ENCODE assay signal across 9 mouse cellular contexts in genomic region chr8:60466686-60467335, GRCm38 (mm10). TPM values are rescaled to one million over a fixed set of nuclear protein-coding genes. Genes with fewer than 3 reads are reported as not detected.
A peak's percentile ranks its signal among the peaks of the same experiment; 100 is the strongest.
DNase-seq lines count a peak whose midpoint lies in the region; ATAC-seq and TF ChIP-seq lines count a peak whose summit lies in the region.
"Had no signal": no experiment of that assay in that cellular context is flagged by ENCODE, and none has a peak within 500 bp of the region (broad histone marks: within the 10 kb centered on the region; RNA-seq: fewer than 3 reads in every experiment).

No protein-coding gene starts in this region.

- no peak for TF ChIP-seq POLR2A in CH12.LX (IDR thresholded peaks at IDR 0.05; ENCODE audit: low read depth, low read length)

- H3K4me2 ChIP-seq in CH12.LX (ENCODE audit: insufficient read depth, low read depth, poor library complexity, severe bottlenecking): no peak overlapping the region
- no peak overlapping the region for H3K4me2 ChIP-seq in lung, postnatal 0 days (replicated peaks; ENCODE audit: low read depth, low read length)
- H3K4me2 ChIP-seq: heart, embryonic 13.5 days had no signal

- no peaks in the 10 kb centered on the region for H3K79me2 ChIP-seq in CH12.LX (replicated peaks; ENCODE audit: control insufficient read depth, extremely low read depth, insufficient read depth, poor library complexity, severe bottlenecking)

- H3K9me3 ChIP-seq in CH12.LX (replicated peaks; ENCODE audit: low read length): no peaks in the 10 kb centered on the region
- no peaks in the 10 kb centered on the region for H3K9me3 ChIP-seq in lung, postnatal 0 days (ENCODE audit: low read length)
- H3K9me3 ChIP-seq: heart, embryonic 13.5 days had no signal

- peak; percentile 68 for DNase-seq in CH12.LX (ENCODE audit: extremely low read depth)
- peak; percentile 50 to 56 for DNase-seq in adrenal gland, adult 18-20 months (ENCODE audit: low spot score in 2 of 2)
- peak; percentile 85 for DNase-seq in embryo, embryonic 10.5 days (ENCODE audit: low spot score)
- DNase-seq in heart, postnatal 14 days: peak; percentile 54 to 74
- DNase-seq in layer of hippocampus, adult 11-12 months (ENCODE audit: low spot score): peak; percentile 80
- peak; percentile 62 for DNase-seq in lung, postnatal 0 days (ENCODE audit: low spot score)
- peak; percentile 72 for DNase-seq in retina, postnatal 1 day

- intact Hi-C loops in heart, postnatal 14 days (cut with DNase I): loop anchor here (5.0 to 10.0 kb wide), 3 partner anchors 1085 to 1900 kb away; no protein-coding TSS in a partner anchor

- TF ChIP-seq RAD21 in CH12.LX (IDR thresholded peaks at IDR 0.05; ENCODE audit: low read depth, low read length): peak; percentile 93

- H3K4me1 ChIP-seq in CH12.LX (ENCODE audit: control insufficient read depth in 1 of 2, insufficient read depth in 2 of 2): no peaks in the 10 kb centered on the region
- H3K4me1 ChIP-seq in lung, postnatal 0 days (ENCODE audit: insufficient read depth, low read depth, low read length): no peaks in the 10 kb centered on the region
- H3K4me1 ChIP-seq: heart, embryonic 13.5 days had no signal

- dilution Hi-C loops in CH12.LX (cut with MboI; ENCODE audit: extremely low pct_ligation_motif_present, extremely low pct_unique_long_range_greater_than_20kb, low sequenced_read_pairs): no loop called here

- no peaks in the 10 kb centered on the region for H3K36me3 ChIP-seq in CH12.LX (replicated peaks in 1 of 2; ENCODE audit: control insufficient read depth in 1 of 2, insufficient read depth in 1 of 2, low read length in 1 of 2)
- H3K36me3 ChIP-seq in lung, postnatal 0 days (ENCODE audit: insufficient read depth, low read length): no peaks in the 10 kb centered on the region
- H3K36me3 ChIP-seq: heart, embryonic 13.5 days had no signal

- no peak overlapping the region for H3K27ac ChIP-seq in CH12.LX (ENCODE audit: insufficient read depth, low read depth)
- no peak overlapping the region for H3K27ac ChIP-seq in lung, postnatal 0 days (ENCODE audit: low read length)
- H3K27ac ChIP-seq: heart, embryonic 13.5 days had no signal

- ATAC-seq in lung, postnatal 0 days: no peak
- ATAC-seq in inflammation-experienced regulatory T-cells, adult 6 months: no peak

- H3K9ac ChIP-seq in CH12.LX (ENCODE audit: insufficient read depth, low read depth): no peak overlapping the region
- H3K9ac ChIP-seq in lung, postnatal 0 days (replicated peaks; ENCODE audit: low read depth): no peak overlapping the region
- H3K9ac ChIP-seq: heart, embryonic 13.5 days had no signal

- H3K27me3 ChIP-seq in CH12.LX (replicated peaks): no peaks in the 10 kb centered on the region
- no peaks in the 10 kb centered on the region for H3K27me3 ChIP-seq in lung, postnatal 0 days (replicated peaks; ENCODE audit: insufficient read depth, low read length)
- H3K27me3 ChIP-seq: heart, embryonic 13.5 days had no signal

- no peak overlapping the region for H3K4me3 ChIP-seq in CH12.LX (replicated peaks in 1 of 3; ENCODE audit: low read depth in 2 of 3, low read length in 2 of 3, poor library complexity in 1 of 3)
- no peak overlapping the region for H3K4me3 ChIP-seq in lung, postnatal 0 days (ENCODE audit: low read depth, low read length)
- H3K4me3 ChIP-seq: heart, embryonic 13.5 days had no signal

- in situ Hi-C loops in CH12.LX (cut with MboI; ENCODE audit: low pct_ligation_motif_present, low pct_unique_long_range_greater_than_20kb, low sequenced_read_pairs): no loop called here

- TF ChIP-seq CTCF in CH12.LX (conservative IDR thresholded peaks at IDR 0.05 in 1 of 2, IDR thresholded peaks at IDR 0.05 in 1 of 2; ENCODE audit: low read depth in 2 of 2, low read length in 2 of 2): peak; percentile 77 to 87
- TF ChIP-seq CTCF in lung, postnatal 0 days (IDR thresholded peaks at IDR 0.05): peak; percentile 85

- no peak for TF ChIP-seq EP300 in CH12.LX (IDR thresholded peaks at IDR 0.05; ENCODE audit: low read length)
- no peak for TF ChIP-seq EP300 in lung, postnatal 0 days (IDR thresholded peaks at IDR 0.05)

- WGBS in lung, postnatal 0 days: 38% methylated on average over 15 of the region's 15 CpGs

TF ChIP-seq in CH12.LX, 34 proteins besides CTCF, POLR2A, EP300 and RAD21:
- TF ChIP-seq ZC3H11A (IDR thresholded peaks at IDR 0.05; ENCODE audit: low read depth, low read length) (peak; percentile 17; the same call in 1 of the 2 replicates), USF1 (IDR thresholded peaks at IDR 0.05; ENCODE audit: low read depth, low read length) (no peak), KAT2A (IDR thresholded peaks at IDR 0.05; ENCODE audit: insufficient replicate concordance, low read length) (no peak), SIN3A (IDR thresholded peaks at IDR 0.05; ENCODE audit: low read length) (no peak), CHD2 (IDR thresholded peaks at IDR 0.05; ENCODE audit: low read length) (no peak), ZMIZ1 (IDR thresholded peaks at IDR 0.05; ENCODE audit: low read depth, low read length) (no peak), NELFE (IDR thresholded peaks at IDR 0.05; ENCODE audit: low read depth, low read length) (peak; percentile 16; the same call in 1 of the 2 replicates), HCFC1 (IDR thresholded peaks at IDR 0.05; ENCODE audit: low read depth, low read length) (no peak), CHD1 (IDR thresholded peaks at IDR 0.05; ENCODE audit: low read depth, low read length) (no peak), TCF12 (IDR thresholded peaks at IDR 0.05; ENCODE audit: low read depth, low read length) (no peak), PAX5 (IDR thresholded peaks at IDR 0.05; ENCODE audit: low read length) (no peak), NRF1 (IDR thresholded peaks at IDR 0.05; ENCODE audit: low read depth, low read length) (no peak), MAZ (IDR thresholded peaks at IDR 0.05; ENCODE audit: low read depth, low read length) (no peak), SMC3 (IDR thresholded peaks at IDR 0.05; ENCODE audit: low read depth, low read length) (peak; percentile 85), IRF4 (IDR thresholded peaks at IDR 0.05; ENCODE audit: low read depth, low read length) (peak; percentile 23; the same call in 1 of the 2 replicates), BHLHE40 (IDR thresholded peaks at IDR 0.05; ENCODE audit: low read depth, low read length) (no peak), POLR2AphosphoS2 (IDR thresholded peaks at IDR 0.05; ENCODE audit: low read depth, low read length) (no peak), ETS1 (conservative IDR thresholded peaks at IDR 0.05; ENCODE audit: low read depth, low read length) (no peak), ELF1 (IDR thresholded peaks at IDR 0.05; ENCODE audit: low read depth, low read length) (no peak)
TF ChIP-seq in CH12.LX: peak in this region for 4.

RNA-seq across cellular contexts. Expression of gene Gm10283, which starts 36.2 kb away (rescaled TPM):
- total RNA-seq in CH12.LX (2012; rRNA removed) (not detected in 2 replicates), CH12.LX (2014; rRNA removed) (not detected in 2 replicates)
- polyA plus RNA-seq in CH12.LX (2012; ENCODE audit: insufficient read length, low read depth): not detected in 2 replicates
- not detected for total RNA-seq in adrenal gland, adult 18-20 months (2021)
- not detected for total RNA-seq in heart, postnatal 14 days (2021)
- not detected in 2 replicates for polyA plus RNA-seq in lung, postnatal 0 days (2015; fragmentation: Nextera tagmentation; extraction: Ambion mirVana)
- polyA plus RNA-seq in inflammation-experienced regulatory T-cells, adult 6 months (2017; shearing (Covaris generic)): not detected
- polyA plus RNA-seq: heart, embryonic 13.5 days had no signal

RNA-seq across cellular contexts. Expression of gene Aadat, which starts 38.9 kb away (rescaled TPM):
- total RNA-seq in CH12.LX (2012; rRNA removed) (not detected in 2 replicates), CH12.LX (2014; rRNA removed) (not detected in 2 replicates)
- not detected in 2 replicates for polyA plus RNA-seq in CH12.LX (2012; ENCODE audit: insufficient read length, low read depth)
- total RNA-seq in adrenal gland, adult 18-20 months (2021): not detected
- total RNA-seq in heart, postnatal 14 days (2021): not detected
- polyA plus RNA-seq in lung, postnatal 0 days (2015; fragmentation: Nextera tagmentation; extraction: Ambion mirVana): 0.07 TPM in 1 of 2 replicates, not detected in the other
- not detected for polyA plus RNA-seq in inflammation-experienced regulatory T-cells, adult 6 months (2017; shearing (Covaris generic))
- polyA plus RNA-seq: heart, embryonic 13.5 days had no signal
